10 mouse cellular contexts compared by ENCODE assay signal in the genomic region with DNA sequence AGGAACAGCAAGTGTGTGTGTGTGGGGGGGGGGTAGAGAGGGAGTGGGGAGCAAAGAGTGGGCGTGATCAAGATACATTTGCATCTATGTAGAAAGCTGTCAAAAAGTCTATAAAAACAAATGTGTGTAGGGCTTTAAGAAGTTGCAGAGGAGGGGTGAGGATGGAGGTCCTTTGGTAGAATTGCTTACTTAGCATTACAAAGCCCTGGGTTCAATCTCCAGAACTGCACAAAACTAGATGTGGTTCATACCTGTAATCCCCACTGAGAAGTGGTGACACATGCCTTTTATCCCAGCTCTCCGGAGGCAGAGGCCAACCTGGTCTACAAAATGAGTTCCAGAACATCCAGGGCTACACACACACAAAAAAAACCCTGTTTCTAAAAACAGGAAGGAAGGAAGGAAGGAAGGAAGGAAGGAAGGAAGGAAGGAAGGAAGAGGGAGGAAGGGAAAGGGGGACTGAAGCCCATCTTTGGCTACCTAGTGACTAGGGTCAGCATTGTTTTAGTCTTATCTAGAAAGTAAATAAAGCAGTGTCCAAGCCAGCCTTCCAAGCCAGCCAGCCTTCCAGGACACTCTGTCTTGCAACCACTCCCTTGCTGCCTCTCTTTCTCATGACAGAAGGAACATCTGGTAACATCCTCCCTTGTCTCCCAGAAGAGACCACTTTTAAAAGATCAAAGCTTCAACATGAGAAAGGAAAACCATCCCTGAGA. TPM values are rescaled to one million over a fixed set of nuclear protein-coding genes. Genes with fewer than 3 reads are reported as not detected.
DNase-seq lines count a peak whose midpoint lies in the region; ATAC-seq and TF ChIP-seq lines count a peak whose summit lies in the region.
"Had no signal": no experiment of that assay in that cellular context is flagged by ENCODE, and none has a peak within 500 bp of the region (broad histone marks: within the 10 kb centered on the region; RNA-seq: fewer than 3 reads in every experiment).

No protein-coding gene starts in this region.

- H3K9ac ChIP-seq in heart, embryonic 14.5 days (ENCODE audit: low read length): peak overlapping the region; percentile 98
- no peak overlapping the region for H3K9ac ChIP-seq in hindbrain, embryonic 16.5 days (ENCODE audit: low read depth, low read length)
- 0 out of 2 replicates have a peak overlapping the region, but pooled peaks have one; percentile 25 for H3K9ac ChIP-seq in midbrain, embryonic 13.5 days (replicated peaks)

- no peak for TF ChIP-seq CTCF in cortical plate, adult 2 months (IDR thresholded peaks at IDR 0.05; ENCODE audit: extremely low read depth, insufficient read depth, low read length)

- H3K27ac ChIP-seq in heart, embryonic 14.5 days (replicated peaks in 1 of 2; ENCODE audit: control insufficient read depth in 1 of 2, insufficient read depth in 1 of 2, low read depth in 2 of 2, low read length in 2 of 2): no peak overlapping the region
- H3K27ac ChIP-seq in cortical plate, adult 2 months (ENCODE audit: insufficient read depth, low read length): no peak overlapping the region
- no peak overlapping the region for H3K27ac ChIP-seq in hindbrain, embryonic 16.5 days (ENCODE audit: low read depth, low read length)
- H3K27ac ChIP-seq in midbrain, embryonic 13.5 days: no peak overlapping the region

- peak overlapping the region; percentile 87 to 90 for H3K4me3 ChIP-seq in heart, embryonic 14.5 days (ENCODE audit: control insufficient read depth in 1 of 2, insufficient read depth in 1 of 2, low read depth in 1 of 2, low read length in 2 of 2)
- H3K4me3 ChIP-seq in cortical plate, adult 2 months (ENCODE audit: insufficient read depth, low read length): peak overlapping the region; percentile 37; the same call in 1 of the 2 replicates
- peak overlapping the region; percentile 76 for H3K4me3 ChIP-seq in hindbrain, embryonic 16.5 days (ENCODE audit: low read length)
- H3K4me3 ChIP-seq in midbrain, embryonic 13.5 days (replicated peaks): peak overlapping the region; percentile 54
- H3K4me3 ChIP-seq: layer of hippocampus, adult 2 months had no signal

- ATAC-seq in heart, embryonic 14.5 days (ENCODE audit: insufficient number of reproducible peaks, insufficient read depth, low FRiP score, low read depth): no peak
- no peak for ATAC-seq in hindbrain, embryonic 16.5 days
- ATAC-seq in midbrain, embryonic 13.5 days: no peak
- ATAC-seq: CD4-positive, CD25-positive, alpha-beta regulatory T cell, adult 4 months had no signal

- no peaks in the 10 kb centered on the region for H3K27me3 ChIP-seq in heart, embryonic 14.5 days (ENCODE audit: control insufficient read depth, insufficient read depth, low read length)
- H3K27me3 ChIP-seq in hindbrain, embryonic 16.5 days (replicated peaks; ENCODE audit: control insufficient read depth, insufficient read depth, low read length): no peaks in the 10 kb centered on the region
- H3K27me3 ChIP-seq in midbrain, embryonic 13.5 days: peaks cover 24% of the 10 kb centered on the region

- H3K4me2 ChIP-seq in heart, embryonic 14.5 days (ENCODE audit: low read length): peak overlapping the region; percentile 79
- H3K4me2 ChIP-seq in hindbrain, embryonic 16.5 days (ENCODE audit: low read length): peak overlapping the region; percentile 92
- peak overlapping the region; percentile 80 for H3K4me2 ChIP-seq in midbrain, embryonic 13.5 days (replicated peaks)

- 69% methylated on average over 2 of the region's 2 CpGs for WGBS in heart, embryonic 14.5 days
- WGBS in hindbrain, embryonic 16.5 days: 83% methylated on average over 2 of the region's 2 CpGs
- WGBS in midbrain, embryonic 13.5 days: 82% methylated on average over 2 of the region's 2 CpGs

- DNase-seq in heart, adult 8-10 months (ENCODE audit: low spot score): no peak
- DNase-seq in embryo, embryonic 10.5 days (ENCODE audit: low spot score): no peak
- no peak for DNase-seq in spleen, postnatal 36 days (ENCODE audit: low spot score in 2 of 2)
- no peak for DNase-seq in frontal cortex, postnatal 25 days (ENCODE audit: low spot score in 2 of 2)

- H3K9me3 ChIP-seq in heart, embryonic 14.5 days (ENCODE audit: control insufficient read depth, low read length): no peaks in the 10 kb centered on the region
- no peaks in the 10 kb centered on the region for H3K9me3 ChIP-seq in hindbrain, embryonic 16.5 days (ENCODE audit: control insufficient read depth, low read length)
- no peaks in the 10 kb centered on the region for H3K9me3 ChIP-seq in midbrain, embryonic 13.5 days

- no peak for TF ChIP-seq POLR2A in cortical plate, adult 2 months (IDR thresholded peaks at IDR 0.05; ENCODE audit: extremely low read depth, insufficient read depth, low read length)

- peaks cover 25 to 46% of the 10 kb centered on the region in 2 experiments for H3K4me1 ChIP-seq in heart, embryonic 14.5 days (ENCODE audit: control insufficient read depth in 2 of 2, insufficient read depth in 2 of 2, low read length in 2 of 2)
- H3K4me1 ChIP-seq in cortical plate, adult 2 months (ENCODE audit: control insufficient read depth, insufficient read depth, low read length): no peaks in the 10 kb centered on the region
- H3K4me1 ChIP-seq in hindbrain, embryonic 16.5 days (ENCODE audit: control insufficient read depth, insufficient read depth, low read depth, low read length): peaks cover 17% of the 10 kb centered on the region
- H3K4me1 ChIP-seq in midbrain, embryonic 13.5 days (replicated peaks): peaks cover 55% of the 10 kb centered on the region

- H3K36me3 ChIP-seq in heart, embryonic 14.5 days (ENCODE audit: control insufficient read depth, insufficient read depth, low read length): peaks cover 18% of the 10 kb centered on the region
- H3K36me3 ChIP-seq in hindbrain, embryonic 16.5 days (ENCODE audit: control insufficient read depth, insufficient read depth, low read length): no peaks in the 10 kb centered on the region
- H3K36me3 ChIP-seq in midbrain, embryonic 13.5 days: no peaks in the 10 kb centered on the region

RNA-seq across cellular contexts. Expression of a gene that starts 5.3 kb away (rescaled TPM):
- 15.3 and 19.0 TPM in 2 replicates for polyA plus RNA-seq in heart, embryonic 14.5 days (2014; fragmentation: Nextera tagmentation; extraction: Ambion mirVana)
- total RNA-seq in heart, adult 8-10 months (2022): 10 to 100 TPM; 23.7 to 44.2 (median 32.3) TPM
- 9.0 and 11.4 TPM in 2 replicates for polyA plus RNA-seq in cortical plate, adult 2 months (2012; rRNA removed)
- 2.6 and 3.8 TPM in 2 replicates for polyA plus RNA-seq in hindbrain, embryonic 16.5 days (2015; fragmentation: Nextera tagmentation; extraction: Ambion mirVana)
- 2.7 and 3.6 TPM in 2 replicates for polyA plus RNA-seq in midbrain, embryonic 13.5 days (2015; fragmentation: Nextera tagmentation; extraction: Ambion mirVana)

Comparison
In these comparisons a context has a peak if more than half of its experiments do, and no peak if none do; other contexts are left out.
1. H3K4me3 ChIP-seq: peak in every context shown above with its lines; median percentile 88 in heart, embryonic 14.5 days; 76 in hindbrain, embryonic 16.5 days; 54 in midbrain, embryonic 13.5 days; 37 in cortical plate, adult 2 months.